Mouse (Mus musculus) limb, embryonic 15.5 days (tissue): Measurements from ENCODE around the gene Dhx36. TPM values are rescaled to one million over a fixed set of nuclear protein-coding genes. Genes with fewer than 3 reads are reported as not detected.

Experiments
- ATAC-seq: fragments of 200-750 bp; cut with Nextera tagmentation; 2 replicates; pipeline ENCODE4 v1.8.0; 2017; ENCODE audit warnings: low read depth, moderate TSS enrichment; ENCODE audit not compliant: insufficient number of reproducible peaks, low FRiP score, low TSS enrichment
- H3K27ac ChIP-seq: fragments of 300-500 bp; sonication (generic); 2 replicates; pipeline ENCODE4 v1.5.1; 2015; ENCODE audit warnings: moderate library complexity, mild to moderate bottlenecking, inconsistent platforms
- H3K27me3 ChIP-seq: fragments of 300-500 bp; sonication (generic); 2 replicates; pipeline ENCODE4 v1.6.1; 2015; ENCODE audit warnings: inconsistent platforms
- H3K36me3 ChIP-seq: fragments of 300-500 bp; sonication (generic); 2 replicates; pipeline ENCODE4 v1.6.1; 2015; ENCODE audit warnings: inconsistent platforms
- H3K4me1 ChIP-seq: fragments of 300-500 bp; sonication (generic); 2 replicates; pipeline ENCODE4 v1.6.1; 2015; ENCODE audit warnings: inconsistent platforms
- H3K4me2 ChIP-seq: fragments of 300-500 bp; sonication (generic); 2 replicates; pipeline ENCODE4 v1.6.1; 2015; ENCODE audit warnings: mild to moderate bottlenecking, inconsistent platforms
- H3K4me3 ChIP-seq: fragments of 300-500 bp; sonication (generic); 2 replicates; pipeline ENCODE4 v1.5.1; 2015; ENCODE audit warnings: mild to moderate bottlenecking, inconsistent platforms
- H3K9ac ChIP-seq: fragments of 300-500 bp; sonication (generic); 2 replicates; pipeline ENCODE4 v1.6.1; 2015; ENCODE audit warnings: inconsistent platforms
- H3K9me3 ChIP-seq: fragments of 300-500 bp; sonication (generic); 2 replicates; pipeline ENCODE4 v1.6.1; 2016; ENCODE audit warnings: inconsistent platforms
- WGBS: fragments of 180-500 bp; shearing (Covaris S2); methylation state at CpG from one replicate; pipeline ENCODE4 v1.1.7; 2015; 5-methylcytosine and 5-hydroxymethylcytosine counted together
- polyA plus RNA-seq: library from polyadenylated mRNA; unstranded; fragments of >200 nt; fragmentation: Nextera tagmentation; extraction: Ambion mirVana; gene quantifications from 2 replicates; pipeline ENCODE4 v1.2.1, GENCODE M21; 2015

Dhx36 gene
- polyA plus RNA-seq, 1 experiment from 2014 or later, result 25.3 TPM

DNA sequence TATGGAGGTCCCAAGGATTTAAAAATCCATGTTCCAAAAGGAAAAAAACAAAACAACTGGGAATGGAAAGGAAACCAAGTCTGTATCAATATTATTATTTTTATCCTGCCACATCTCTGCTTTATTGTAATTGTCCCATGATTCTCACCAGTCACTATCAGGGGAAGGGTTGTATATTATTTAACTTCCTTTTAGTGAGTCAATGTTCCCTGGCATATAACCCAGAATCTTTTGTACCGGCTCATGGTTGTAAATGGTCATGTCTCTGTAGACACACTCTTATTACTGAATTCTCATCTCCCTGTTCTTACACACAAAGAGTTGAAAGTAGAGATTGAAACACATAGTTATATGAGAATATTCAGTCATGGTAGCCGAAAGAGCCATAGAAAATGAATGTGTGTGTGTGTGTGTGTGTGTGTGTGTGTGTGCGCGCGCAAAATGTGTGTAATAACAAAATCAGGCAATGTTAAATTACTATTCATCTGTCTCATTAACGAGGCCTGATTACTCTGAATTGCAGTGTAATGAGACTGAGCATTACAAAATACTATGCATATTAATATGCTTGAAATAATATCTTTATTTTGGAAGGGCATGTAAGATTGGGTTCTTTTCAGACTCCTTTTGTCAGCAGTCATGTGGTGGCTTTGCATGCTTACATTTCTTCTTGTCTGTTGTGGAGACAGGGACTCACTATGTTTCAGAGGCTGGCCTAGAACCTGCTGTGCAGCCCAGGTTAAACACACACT, 88.2 kb downstream of the Dhx36 start:
- no peak overlapping the region for H3K4me2 ChIP-seq
- no peaks in the 10 kb centered on the region for H3K27me3 ChIP-seq
- no peak overlapping the region for H3K27ac ChIP-seq
- no peaks in the 10 kb centered on the region for H3K4me1 ChIP-seq
- ATAC-seq, result no peak
- WGBS, result 93% methylated on average over 6 of the region's 6 CpGs
- no peaks in the 10 kb centered on the region for H3K9me3 ChIP-seq
- H3K9ac ChIP-seq, result no peak overlapping the region
- H3K4me3 ChIP-seq, result no peak overlapping the region
- 0 out of 2 replicates have a peak, but pooled peaks cover 2% of the 10 kb centered on the region for H3K36me3 ChIP-seq

Other genes with a start within 250 kb of the Dhx36 start
- 12.0 and 12.1 TPM in 2 replicates for gene Arhgef26, start 168.7 kb downstream of the Dhx36 start, polyA plus RNA-seq
- gene Gpr149, start 98.1 kb upstream of the Dhx36 start, polyA plus RNA-seq, result 0.67 and 0.71 TPM in 2 replicates